Mouse (Mus musculus) liver, postnatal 0 days (tissue): ENCODE results near the gene Chad.

Experiments used
- CTCF ChIP-seq: sonication (generic); IDR thresholded peaks from 2 replicates; pipeline ENCODE4 v1.5.1; 2016; ENCODE audit warnings: antibody characterized with exemption, low read depth
- EP300 ChIP-seq: IDR thresholded peaks from 2 replicates; pipeline ENCODE4 v1.6.1; 2016; ENCODE audit warnings: antibody characterized with exemption, low read depth, mild to moderate bottlenecking

DNA sequence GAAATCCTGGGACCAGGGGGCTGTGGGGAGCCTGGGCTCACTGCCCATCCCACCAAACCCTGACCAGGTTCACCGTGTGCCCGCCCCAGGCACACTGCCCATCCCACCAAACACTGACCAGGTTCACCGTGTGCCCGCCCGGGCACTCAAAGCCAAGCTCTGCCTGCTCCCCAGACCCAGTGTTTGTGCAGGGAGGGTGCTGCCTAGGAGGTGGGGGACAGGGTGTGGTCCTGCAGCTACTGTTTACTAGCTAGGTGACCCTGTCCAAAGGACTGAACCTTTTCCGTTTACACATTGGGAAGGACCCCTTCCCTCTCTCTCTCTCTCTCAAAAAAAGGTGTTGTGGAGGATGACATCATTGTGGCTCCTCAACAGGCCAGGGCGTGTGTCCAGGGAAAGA lies 2.5 kb downstream of the Chad start:
- TF ChIP-seq CTCF (no peak), EP300 (no peak)
